Mouse (Mus musculus) ES-Bruce4 (cell line): Measurements from ENCODE around the gene Nkx2-5.

ENCODE experiments used
- CTCF ChIP-seq: IDR thresholded peaks from one replicate; pipeline ENCODE4 v1.8.1; 2011; ENCODE audit warnings: low read depth, low read length
- POLR2A ChIP-seq: IDR thresholded peaks from one replicate; pipeline ENCODE4 v1.8.1; 2011; ENCODE audit warnings: low read length; ENCODE audit not compliant: insufficient read depth

- TF ChIP-seq CTCF (no peak), POLR2A (no peak)
Measured at GRCm38 (mm10) chr17:26841981-26842380, 2.8 kb downstream of the Nkx2-5 start.
